Mouse (Mus musculus): ENCODE results near the gene Rpp25l.

The Rpp25l gene

DNA sequence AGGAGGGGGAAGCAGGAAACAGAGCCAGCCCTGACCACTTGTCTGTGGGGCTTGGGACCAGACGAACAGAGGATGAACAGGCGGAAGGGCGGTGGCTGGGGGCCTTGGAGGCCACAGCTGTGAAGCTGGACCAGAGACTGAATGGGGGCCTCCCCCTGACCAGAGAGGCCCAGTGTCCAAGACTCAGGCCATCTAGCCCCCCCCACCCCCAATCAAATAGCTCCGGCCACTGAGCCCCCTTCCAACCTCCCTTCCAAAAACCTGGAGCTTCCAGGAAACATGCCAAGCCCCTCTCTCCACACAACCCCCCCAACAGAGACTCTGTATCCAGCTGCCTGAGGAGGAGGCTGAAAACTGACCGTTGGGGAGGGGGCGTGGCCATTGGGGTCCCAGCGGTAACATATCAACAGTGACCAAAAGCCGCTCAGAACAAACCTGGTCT, 40.8 kb downstream of the Rpp25l start:
- in situ Hi-C loops (cut with MboI, MseI): no loop called here

DNA sequence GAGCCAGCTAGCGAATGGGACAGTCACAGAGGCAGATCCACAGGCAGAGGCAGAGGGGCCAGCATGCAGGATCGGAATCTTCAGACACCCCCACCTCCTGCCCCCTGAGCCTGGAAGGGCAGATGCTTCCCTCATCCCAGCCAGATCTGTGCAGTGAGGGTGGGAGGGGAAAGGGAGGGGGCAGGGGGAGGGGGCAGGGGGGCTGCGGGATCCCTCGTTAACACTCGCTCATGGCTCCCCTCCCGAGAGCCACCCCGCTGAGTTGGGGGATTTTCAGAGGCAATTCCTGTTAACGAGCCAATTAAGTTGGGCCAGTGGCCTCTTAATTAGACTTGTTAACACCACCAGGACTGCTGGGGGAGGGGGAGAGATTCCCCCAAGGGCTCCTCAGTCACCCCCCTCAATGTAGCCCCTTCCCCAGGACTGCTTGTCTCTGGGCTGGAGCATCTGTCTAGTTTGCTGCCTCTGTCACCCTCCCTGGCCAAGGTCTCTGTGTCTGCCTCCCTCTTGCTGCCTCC, 41.3 kb downstream of the Rpp25l start:
- in situ Hi-C loops (cut with MboI, MseI): no loop called here

DNA sequence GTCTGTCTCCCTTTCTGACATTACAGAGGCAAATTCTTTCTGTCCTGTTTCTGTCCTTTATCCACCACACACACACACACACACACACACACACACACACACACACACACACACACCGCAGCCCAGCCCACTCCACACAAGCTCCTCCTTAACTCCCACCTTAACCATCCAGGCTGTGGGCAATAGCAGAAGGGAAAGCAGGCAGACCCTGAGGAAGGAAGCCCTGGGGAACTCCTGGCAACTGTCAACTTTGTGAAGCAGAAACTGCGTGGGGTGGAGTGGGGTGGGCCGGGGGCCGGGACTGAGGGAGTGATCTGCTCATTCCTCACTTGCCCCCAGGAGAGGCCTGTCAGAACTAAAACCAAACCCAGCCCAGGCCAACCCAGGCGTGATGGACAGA, 41.8 kb downstream of the Rpp25l start:
- in situ Hi-C loops (cut with MboI, MseI): no loop called here

GRCm38 (mm10) chr4:41670836-41671235, 42.5 kb downstream of the Rpp25l start:
- in situ Hi-C loops (cut with MboI, MseI): no loop called here

DNA sequence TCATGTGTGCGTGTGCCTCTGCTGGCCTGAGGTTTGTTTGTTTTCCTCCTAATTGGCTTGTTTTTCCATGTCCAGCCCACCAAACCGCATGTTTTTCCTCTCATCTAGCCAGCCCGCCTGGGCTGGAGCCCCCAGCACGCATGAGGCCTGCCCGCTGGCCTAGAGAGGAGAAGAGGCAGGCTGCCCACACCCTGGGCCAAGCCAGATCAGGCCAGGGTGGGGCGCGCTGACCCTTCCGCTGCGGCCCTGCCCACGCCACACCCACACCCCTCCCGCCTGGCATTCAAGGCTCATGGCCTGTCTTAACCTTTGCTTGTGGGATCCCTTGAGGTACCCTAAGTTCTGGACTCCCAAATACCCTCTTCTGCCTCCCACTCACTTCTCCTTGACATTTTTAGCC, 46.7 kb downstream of the Rpp25l start:
- in situ Hi-C loops (cut with MboI, MseI): no loop called here

GRCm38 (mm10) chr4:41665009-41665675, 48.2 kb downstream of the Rpp25l start:
- in situ Hi-C loops (cut with MboI, MseI): no loop called here

GRCm38 (mm10) chr4:41664533-41664932, 48.8 kb downstream of the Rpp25l start:
- in situ Hi-C loops (cut with MboI, MseI): no loop called here

GRCm38 (mm10) chr4:41663614-41664013, 49.7 kb downstream of the Rpp25l start:
- in situ Hi-C loops (cut with MboI, MseI): no loop called here

- in situ Hi-C loops (cut with MboI, MseI): no loop called here
Measured at GRCm38 (mm10) chr4:41662723-41663122, 50.6 kb downstream of the Rpp25l start.

Data from T-helper 1 cell (primary cell).